In the genomic region with DNA sequence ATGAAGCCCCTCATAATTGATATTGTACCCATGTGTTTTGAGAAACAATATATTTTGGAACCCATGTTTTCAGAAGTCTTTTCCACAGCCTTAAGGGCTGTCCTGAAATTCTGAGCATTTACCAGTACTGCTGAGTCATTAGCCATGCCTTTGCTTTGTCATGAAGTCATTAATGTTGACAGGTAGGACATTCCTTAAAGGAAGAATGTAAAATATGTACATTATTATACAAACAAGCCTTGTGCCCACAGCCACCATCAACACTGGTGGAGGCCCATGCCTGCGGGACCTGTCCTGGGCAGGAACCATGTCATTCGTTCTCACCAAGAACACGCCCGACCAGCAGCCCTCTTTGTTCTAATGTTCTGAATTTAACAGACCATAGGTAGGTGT, we compare ENCODE assay signal across 14 mouse cellular contexts.
"Had no signal": no experiment of that assay in that cellular context is flagged by ENCODE, and none has a peak within 500 bp of the region (broad histone marks: within the 10 kb centered on the region; RNA-seq: fewer than 3 reads in every experiment).

No protein-coding gene starts in this region.

- H3K27ac ChIP-seq: midbrain, embryonic 10.5 days; midbrain, embryonic 13.5 days; midbrain, embryonic 15.5 days; neural tube, embryonic 13.5 days; neural tube, embryonic 15.5 days; stomach, embryonic 15.5 days; stomach, postnatal 0 days had no signal

- DNase-seq: lung, embryonic 14.5 days; lung, postnatal 10 days; retina, postnatal 1 day; right cerebral cortex, postnatal 14 days; thymus, adult 18-20 months; thymus, postnatal 14 days; thymus, postnatal 36 days had no signal

- H3K4me3 ChIP-seq: midbrain, embryonic 10.5 days; midbrain, embryonic 13.5 days; midbrain, embryonic 15.5 days; neural tube, embryonic 13.5 days; neural tube, embryonic 15.5 days; stomach, embryonic 15.5 days had no signal
